Mouse (Mus musculus): ENCODE results near the gene Osbpl8. TPM values are rescaled to one million over a fixed set of nuclear protein-coding genes. Genes with fewer than 3 reads are reported as not detected.

Gene Osbpl8
- polyA plus RNA-seq, 1 experiment from 2014 or later = 20.7 TPM

DNA sequence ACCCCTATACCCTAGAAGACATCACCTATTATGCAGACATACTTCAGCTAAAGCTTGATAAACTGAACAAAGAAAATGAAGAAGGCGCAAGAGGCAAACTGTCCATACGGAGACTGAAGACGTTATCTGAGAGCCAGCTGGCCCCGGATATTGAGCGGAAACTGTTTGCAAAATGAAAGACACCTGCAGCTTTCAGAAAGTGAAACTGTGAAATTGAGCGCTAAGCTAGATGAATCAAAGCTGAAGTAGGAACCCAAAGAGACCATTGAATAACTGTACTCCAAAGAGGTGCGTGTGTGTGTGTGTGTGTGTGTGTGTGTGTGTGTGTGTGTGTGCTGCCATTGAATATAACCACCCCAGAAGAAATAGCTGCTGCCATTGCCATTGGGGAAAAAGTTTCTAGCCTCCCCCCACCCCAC is 7.3 kb upstream of the Osbpl8 start:
- H3K4me3 ChIP-seq = no peak overlapping the region
- no peak overlapping the region for H3K9ac ChIP-seq
- 88% methylated on average over 7 of the region's 7 CpGs for WGBS
- no peaks in the 10 kb centered on the region for H3K36me3 ChIP-seq
- no peak overlapping the region for H3K27ac ChIP-seq
- no peaks in the 10 kb centered on the region for H3K27me3 ChIP-seq (replicated peaks)
- H3K4me2 ChIP-seq (replicated peaks) = no peak overlapping the region
- no peak for ATAC-seq (ENCODE audit: low FRiP score, low read depth)
- H3K9me3 ChIP-seq = no peaks in the 10 kb centered on the region
- H3K4me1 ChIP-seq = no peaks in the 10 kb centered on the region

DNA sequence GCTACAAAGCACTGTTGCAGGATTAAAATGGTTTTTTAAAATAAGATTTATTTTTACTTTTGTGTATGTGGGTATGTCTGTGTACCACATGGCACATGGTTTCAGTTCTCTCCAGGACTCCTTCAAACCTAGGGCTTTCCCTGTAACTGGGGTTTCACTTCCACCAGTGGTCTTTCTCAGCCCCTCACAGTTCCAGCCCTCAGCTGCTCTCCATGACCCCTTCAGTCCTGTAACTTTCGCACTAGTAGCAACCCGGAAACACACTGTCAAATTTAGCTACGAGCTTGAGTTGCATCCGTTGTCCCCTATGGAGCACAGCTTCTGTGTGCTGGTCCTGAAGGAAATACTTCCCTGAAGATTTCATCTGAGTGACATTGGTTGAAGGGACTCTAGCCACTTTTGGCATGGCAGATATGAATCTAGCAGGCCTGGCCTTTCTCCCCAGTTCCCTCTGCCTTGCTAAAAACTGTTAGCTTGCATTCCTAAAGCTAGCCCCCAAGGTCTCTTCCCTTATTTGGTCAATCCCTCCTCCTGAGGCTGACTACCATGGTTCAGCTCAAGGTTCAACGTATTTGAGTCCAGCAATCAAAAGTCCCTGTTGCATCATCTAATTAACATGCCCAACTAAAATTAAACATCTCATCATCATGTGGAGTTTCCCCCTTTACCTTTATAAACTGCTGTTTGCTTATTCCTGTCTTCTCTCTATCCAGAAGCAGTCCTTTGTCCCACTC is 4.6 kb upstream of the Osbpl8 start:
- Histone ChIP-seq H3K36me3 (no peaks in the 10 kb centered on the region), H3K4me3 (no peak overlapping the region), H3K9ac (no peak overlapping the region), H3K4me1 (no peaks in the 10 kb centered on the region), H3K9me3 (no peaks in the 10 kb centered on the region), H3K27me3 (replicated peaks) (no peaks in the 10 kb centered on the region), H3K4me2 (replicated peaks) (no peak overlapping the region), H3K27ac (no peak overlapping the region)
- WGBS = 82% methylated on average over 5 of the region's 5 CpGs
- no peak for ATAC-seq (ENCODE audit: low FRiP score, low read depth)

DNA sequence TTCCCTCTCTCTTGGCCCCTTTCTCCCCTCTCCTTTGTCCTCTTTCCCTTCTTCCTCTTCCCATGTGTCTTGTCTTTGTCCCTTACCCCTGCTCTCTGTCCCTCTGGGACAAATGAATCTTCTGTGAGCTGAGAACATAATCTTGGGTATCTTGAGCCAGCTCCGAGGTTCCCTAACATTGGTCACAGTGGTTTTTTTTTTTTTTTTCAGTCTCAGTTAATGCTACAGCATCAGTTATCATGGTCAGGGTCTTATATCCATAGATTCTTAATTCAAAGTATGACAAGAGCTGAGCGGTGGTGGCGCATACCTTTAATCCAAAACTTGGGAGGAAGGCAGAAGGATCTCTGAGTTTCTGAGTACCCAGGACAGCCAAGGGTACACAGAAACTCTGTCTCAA is 4.0 kb upstream of the Osbpl8 start:
- no peak for ATAC-seq (ENCODE audit: low FRiP score, low read depth)
- Histone ChIP-seq H3K27me3 (replicated peaks) (no peaks in the 10 kb centered on the region), H3K27ac (no peak overlapping the region), H3K4me3 (no peak overlapping the region), H3K9me3 (no peaks in the 10 kb centered on the region), H3K4me2 (replicated peaks) (no peak overlapping the region), H3K9ac (no peak overlapping the region), H3K36me3 (no peaks in the 10 kb centered on the region), H3K4me1 (no peaks in the 10 kb centered on the region)
- 86% methylated on average over 3 of the region's 3 CpGs for WGBS

DNA sequence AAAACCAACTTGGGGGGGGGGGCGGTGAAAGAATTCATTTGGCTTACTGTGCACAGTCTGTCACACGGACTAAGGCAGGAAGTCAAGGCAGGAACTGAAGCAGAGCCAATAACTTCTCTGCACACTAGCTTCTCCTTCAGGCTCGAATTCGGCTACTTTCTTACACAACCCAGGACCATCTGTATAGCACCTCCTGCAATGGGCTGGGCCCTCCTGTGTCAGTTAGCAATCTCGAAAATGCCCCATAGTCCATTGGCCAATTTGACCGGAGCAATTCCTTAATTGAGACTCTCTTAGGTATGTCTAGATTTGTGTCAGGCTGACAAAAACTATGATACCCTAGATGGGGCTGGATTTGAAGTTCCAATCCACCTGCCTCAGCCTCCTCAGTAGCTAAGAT is 3.2 kb upstream of the Osbpl8 start:
- WGBS = 89% methylated on average over 6 of the region's 6 CpGs
- ATAC-seq (ENCODE audit: low FRiP score, low read depth) = no peak
- no peak overlapping the region for H3K27ac ChIP-seq
- no peaks in the 10 kb centered on the region for H3K27me3 ChIP-seq (replicated peaks)
- H3K4me3 ChIP-seq = no peak overlapping the region
- H3K4me2 ChIP-seq (replicated peaks) = no peak overlapping the region
- H3K9ac ChIP-seq = no peak overlapping the region
- no peaks in the 10 kb centered on the region for H3K36me3 ChIP-seq
- H3K4me1 ChIP-seq = 0 out of 2 replicates have a peak, but pooled peaks cover 3% of the 10 kb centered on the region
- no peaks in the 10 kb centered on the region for H3K9me3 ChIP-seq

DNA sequence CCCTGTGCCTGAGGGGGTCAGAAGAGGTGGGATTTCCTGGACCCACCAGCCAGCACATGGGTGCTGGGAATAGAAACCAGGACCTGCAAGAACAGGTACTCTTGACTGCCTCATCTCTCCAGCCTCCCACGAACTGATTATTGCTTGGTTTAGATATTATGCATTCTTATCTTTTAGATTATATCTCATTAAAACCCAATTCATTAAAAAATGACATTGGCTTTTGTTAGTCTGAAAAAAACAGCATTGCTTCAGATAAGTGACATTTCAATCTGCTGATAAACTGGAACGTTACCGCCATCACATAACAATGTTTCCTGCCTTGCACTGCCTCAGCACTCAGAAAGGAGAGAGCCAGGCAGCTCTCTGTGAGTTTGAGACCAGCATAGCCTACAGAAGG is 1.5 kb upstream of the Osbpl8 start:
- Histone ChIP-seq H3K4me2 (replicated peaks) (no peak overlapping the region), H3K27me3 (replicated peaks) (no peaks in the 10 kb centered on the region), H3K4me3 (no peak overlapping the region), H3K36me3 (no peaks in the 10 kb centered on the region), H3K9ac (no peak overlapping the region), H3K4me1 (0 out of 2 replicates have a peak, but pooled peaks cover 3% of the 10 kb centered on the region), H3K27ac (no peak overlapping the region), H3K9me3 (no peaks in the 10 kb centered on the region)
- 85% methylated on average over 3 of the region's 3 CpGs for WGBS
- ATAC-seq (ENCODE audit: low FRiP score, low read depth) = no peak

DNA sequence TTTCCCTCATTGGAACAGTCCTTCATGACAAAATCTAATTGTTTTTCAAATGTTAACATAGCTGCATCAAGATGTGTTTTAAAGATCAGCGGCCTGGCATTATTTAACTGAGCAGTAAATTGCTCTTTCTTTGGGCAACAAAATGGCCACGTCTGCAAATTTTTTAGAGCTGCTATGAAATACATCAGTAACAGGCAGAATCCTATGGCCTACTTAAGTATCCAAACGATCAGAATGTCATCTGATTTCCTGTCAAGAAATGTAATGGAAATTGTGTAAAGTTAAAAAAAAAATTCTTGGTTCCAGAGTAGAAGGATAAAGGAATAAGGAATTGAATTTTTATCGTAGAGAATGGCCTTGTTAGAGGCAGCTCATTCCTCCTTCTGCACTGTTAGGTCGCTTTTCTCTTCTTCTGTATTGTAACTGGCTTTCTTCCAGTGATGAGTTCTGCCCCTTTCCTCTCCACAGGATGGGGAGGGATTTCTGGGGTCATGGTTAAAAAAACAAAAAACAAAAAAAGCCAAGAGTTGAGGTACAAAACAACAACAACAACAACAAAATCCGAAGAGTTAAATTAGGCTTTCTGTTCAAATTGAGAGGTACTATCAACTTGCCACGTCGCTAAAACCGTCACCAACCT is 831 bp upstream of the Osbpl8 start:
- no peak overlapping the region for H3K9ac ChIP-seq
- WGBS = 31% methylated on average over 9 of the region's 9 CpGs

DNA sequence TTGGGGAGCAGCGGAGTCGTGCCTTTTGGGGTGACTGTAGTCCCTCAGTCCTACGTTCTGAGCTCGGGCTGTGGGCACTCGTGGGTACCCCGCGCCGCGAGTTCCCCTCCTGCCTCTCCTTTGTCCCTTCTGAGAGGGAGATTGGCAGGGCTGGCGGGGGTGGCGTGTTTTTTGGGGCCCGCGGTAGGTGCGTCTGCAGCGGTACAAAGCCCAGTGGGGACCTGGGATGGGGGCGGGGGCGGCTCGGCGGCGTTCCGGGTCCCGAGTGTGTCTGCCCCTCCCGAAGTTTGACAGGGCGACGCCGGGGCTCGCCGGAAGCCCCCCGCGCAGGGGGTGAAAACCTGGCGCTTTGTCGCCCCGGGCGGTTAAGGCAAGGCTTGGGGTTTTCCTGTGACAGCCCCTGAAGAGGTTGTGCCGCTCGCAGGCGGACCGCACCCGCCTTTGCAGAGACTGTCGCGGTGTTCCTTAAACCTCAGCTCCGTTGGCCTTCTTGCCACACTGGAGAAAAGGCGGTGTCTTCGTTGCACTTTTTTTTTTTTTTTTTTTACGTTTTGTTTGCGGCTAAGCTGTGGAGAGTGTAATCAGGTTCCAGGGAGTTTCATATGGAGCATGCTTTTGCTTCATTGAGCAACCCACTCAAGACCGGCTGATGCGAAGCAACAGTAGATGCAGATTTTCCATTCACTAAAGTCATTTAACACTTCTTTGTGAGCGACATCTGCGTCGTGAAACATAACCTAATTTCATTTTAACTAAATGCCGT is 848 bp downstream of the Osbpl8 start:
- Histone ChIP-seq H3K36me3 (no peaks in the 10 kb centered on the region), H3K4me3 (peak overlapping the region; percentile 91), H3K9me3 (no peaks in the 10 kb centered on the region), H3K9ac (peak overlapping the region; percentile 86), H3K27me3 (replicated peaks) (no peaks in the 10 kb centered on the region), H3K4me1 (0 out of 2 replicates have a peak, but pooled peaks cover 3% of the 10 kb centered on the region), H3K4me2 (replicated peaks) (peak overlapping the region; percentile 73), H3K27ac (peak overlapping the region; percentile 84)
- ATAC-seq (ENCODE audit: low FRiP score, low read depth) = peak; percentile 35
- WGBS = under 1% methylated on average over 52 of the region's 52 CpGs

More for the DNA sequence above, 831 bp upstream of the Osbpl8 start:
- Histone ChIP-seq H3K4me1 (0 out of 2 replicates have a peak, but pooled peaks cover 3% of the 10 kb centered on the region), H3K9me3 (no peaks in the 10 kb centered on the region), H3K27me3 (replicated peaks) (no peaks in the 10 kb centered on the region), H3K4me3 (peak overlapping the region; percentile 91), H3K36me3 (no peaks in the 10 kb centered on the region), H3K4me2 (replicated peaks) (peak overlapping the region; percentile 73), H3K27ac (0 out of 2 replicates have a peak overlapping the region, but pooled peaks have one; percentile 66)
- no peak for ATAC-seq (ENCODE audit: low FRiP score, low read depth)

DNA sequence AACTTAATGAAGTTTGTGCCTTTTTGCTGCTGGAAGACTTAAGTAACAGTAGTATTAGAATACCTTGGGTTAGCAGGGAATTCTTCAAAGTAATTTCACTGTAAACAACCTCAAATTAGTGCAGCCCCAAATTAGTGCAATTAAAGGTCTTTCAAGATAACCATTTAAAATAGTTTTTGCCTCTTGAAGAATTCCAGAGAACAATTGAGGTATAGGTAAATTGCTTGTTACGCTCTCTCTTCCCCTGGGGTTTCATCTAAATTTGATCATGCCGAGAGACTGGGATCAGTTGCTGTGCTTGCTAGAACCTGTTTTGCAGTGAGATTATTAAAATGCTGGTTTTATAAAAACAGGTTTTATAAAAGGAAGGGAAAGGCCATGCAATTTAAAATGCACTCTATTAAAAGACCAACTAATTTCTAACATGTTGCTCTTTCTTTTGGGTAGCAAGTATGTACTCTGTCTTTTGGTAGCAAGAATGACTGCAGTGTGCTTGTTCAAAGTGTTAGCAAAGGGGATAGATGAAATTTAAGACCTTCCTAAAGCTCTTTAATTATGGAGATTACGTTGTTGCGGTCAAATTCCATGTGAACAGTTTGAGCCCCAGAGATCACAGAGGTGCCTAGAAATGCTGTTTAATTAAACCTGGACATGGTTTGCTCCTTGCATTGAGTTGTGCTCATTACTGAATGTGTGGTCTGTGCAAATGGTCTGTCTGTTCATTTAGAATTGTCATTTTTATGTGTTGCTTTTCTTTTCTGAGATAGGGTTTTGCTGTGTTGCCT is 1.7 kb downstream of the Osbpl8 start:
- H3K9ac ChIP-seq = no peak overlapping the region
- no peaks in the 10 kb centered on the region for H3K36me3 ChIP-seq

DNA sequence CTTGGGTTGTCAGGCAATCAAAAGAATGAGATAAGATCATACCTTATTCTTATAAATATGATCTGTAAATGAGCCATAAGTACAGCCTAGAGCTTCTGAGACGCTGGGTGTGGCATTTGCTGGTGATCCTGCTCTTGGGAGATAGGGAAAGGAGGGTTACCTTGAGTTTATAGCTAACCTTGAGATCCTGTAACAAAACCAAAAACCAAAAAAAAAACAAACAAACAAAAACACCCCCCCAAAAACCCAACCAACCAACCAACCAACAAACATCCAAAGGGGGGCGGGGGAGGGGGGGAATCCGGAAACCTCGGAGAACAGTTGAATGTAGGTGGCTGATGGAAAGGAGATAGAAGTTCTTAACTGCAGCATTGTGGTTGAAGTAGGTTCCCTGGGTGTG is 2.9 kb downstream of the Osbpl8 start:
- 94% methylated on average over 4 of the region's 4 CpGs for WGBS
- no peaks in the 10 kb centered on the region for H3K36me3 ChIP-seq
- no peak overlapping the region for H3K4me3 ChIP-seq
- H3K4me2 ChIP-seq (replicated peaks) = no peak overlapping the region
- ATAC-seq (ENCODE audit: low FRiP score, low read depth) = no peak
- H3K9ac ChIP-seq = no peak overlapping the region
- H3K9me3 ChIP-seq = no peaks in the 10 kb centered on the region
- 0 out of 2 replicates have a peak, but pooled peaks cover 3% of the 10 kb centered on the region for H3K4me1 ChIP-seq
- H3K27ac ChIP-seq = no peak overlapping the region
- no peaks in the 10 kb centered on the region for H3K27me3 ChIP-seq (replicated peaks)

More for the DNA sequence above, 1.7 kb downstream of the Osbpl8 start:
- Histone ChIP-seq H3K27me3 (replicated peaks) (no peaks in the 10 kb centered on the region), H3K27ac (no peak overlapping the region), H3K4me3 (peak overlapping the region; percentile 91), H3K4me2 (replicated peaks) (peak overlapping the region; percentile 73), H3K9me3 (no peaks in the 10 kb centered on the region), H3K4me1 (0 out of 2 replicates have a peak, but pooled peaks cover 3% of the 10 kb centered on the region)
- 42% methylated on average over 4 of the region's 4 CpGs for WGBS
- no peak for ATAC-seq (ENCODE audit: low FRiP score, low read depth)

DNA sequence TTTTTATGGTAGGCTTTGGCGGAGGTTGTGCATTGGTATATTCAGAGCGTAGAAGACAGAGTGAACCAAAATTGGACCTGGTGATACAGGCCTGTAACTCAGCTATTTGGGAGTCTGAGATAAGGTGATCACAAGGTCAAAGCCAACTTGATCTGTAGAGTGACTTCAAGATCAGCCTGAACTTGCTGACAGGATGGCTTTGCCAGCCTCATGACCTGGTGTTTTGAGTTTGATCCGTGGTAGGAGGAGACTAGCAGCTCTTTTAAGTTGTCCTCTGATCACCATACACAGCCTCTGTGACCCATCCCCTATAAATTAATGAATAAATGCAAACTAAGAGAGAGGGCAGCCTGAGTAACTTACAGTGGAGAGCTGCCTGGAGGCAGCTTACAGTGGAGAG is 3.8 kb downstream of the Osbpl8 start:
- Histone ChIP-seq H3K4me2 (replicated peaks) (no peak overlapping the region), H3K9ac (no peak overlapping the region), H3K4me1 (0 out of 2 replicates have a peak, but pooled peaks cover 3% of the 10 kb centered on the region), H3K27me3 (replicated peaks) (no peaks in the 10 kb centered on the region), H3K4me3 (no peak overlapping the region), H3K9me3 (no peaks in the 10 kb centered on the region), H3K27ac (no peak overlapping the region), H3K36me3 (no peaks in the 10 kb centered on the region)
- WGBS = 78% methylated on average over 3 of the region's 3 CpGs
- ATAC-seq (ENCODE audit: low FRiP score, low read depth) = no peak

DNA sequence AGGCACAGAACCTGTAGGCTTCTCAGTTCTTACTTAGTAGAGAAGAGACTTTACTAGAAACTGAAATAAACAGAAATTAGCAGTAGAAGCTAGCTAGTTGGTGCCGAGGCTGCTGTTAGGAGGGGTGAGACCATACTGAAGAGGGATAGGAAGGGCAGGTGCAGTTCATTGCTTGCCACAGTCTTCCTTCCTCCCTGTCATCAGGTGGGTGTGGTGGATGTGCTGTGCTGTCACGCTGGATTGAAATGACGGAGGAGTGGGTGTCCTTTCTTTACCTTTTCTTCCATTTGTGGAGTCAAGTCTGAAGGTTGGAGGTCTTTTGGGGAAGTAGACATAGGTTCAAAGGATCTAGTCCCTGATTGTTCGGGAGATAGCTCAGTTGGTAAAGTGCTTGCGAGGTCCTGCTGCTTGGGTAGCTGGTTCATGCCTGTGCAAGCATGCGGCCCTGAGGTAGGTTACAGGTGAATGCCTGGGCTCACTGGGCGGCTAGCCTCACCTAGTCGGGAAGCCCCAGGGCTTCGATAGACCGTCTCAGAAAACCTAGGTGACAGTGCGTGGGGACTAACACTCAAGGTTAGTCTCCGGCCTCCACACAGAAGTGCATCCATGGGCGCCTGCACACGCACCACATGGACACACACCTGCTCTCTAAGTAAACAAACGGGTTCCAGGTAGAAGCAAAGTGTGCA is 6.8 kb downstream of the Osbpl8 start:
- ATAC-seq (ENCODE audit: low FRiP score, low read depth) = no peak

More for the DNA sequence above, 6.8 kb downstream of the Osbpl8 start:
- Histone ChIP-seq H3K4me1 (no peaks in the 10 kb centered on the region), H3K4me2 (replicated peaks) (no peak overlapping the region), H3K9me3 (no peaks in the 10 kb centered on the region), H3K36me3 (no peaks in the 10 kb centered on the region), H3K27ac (no peak overlapping the region), H3K9ac (no peak overlapping the region), H3K27me3 (replicated peaks) (no peaks in the 10 kb centered on the region), H3K4me3 (no peak overlapping the region)
- WGBS = 93% methylated on average over 15 of the region's 15 CpGs
